Mouse (Mus musculus) central nervous system, embryonic 11.5 days (tissue): ENCODE measurements around the gene 2610002M06Rik. TPM values are rescaled to one million over a fixed set of nuclear protein-coding genes. Genes with fewer than 3 reads are reported as not detected.

ENCODE experiments used
- polyA plus RNA-seq: library from polyadenylated mRNA; depleted of rRNA; stranded (reverse); fragments of >200 nt; gene quantifications from 2 replicates; pipeline ENCODE4 v1.2.3, GENCODE M21; 2012; rRNA removed

Gene 2610002M06Rik
- polyA plus RNA-seq: 4.1 and 9.1 TPM in 2 replicates

GRCm38 (mm10) chrX:107816218-107816554 lies at the start of gene 2610002M06Rik:
2610002M06Rik (minus strand) TSS chrX:107816334.

DNA sequence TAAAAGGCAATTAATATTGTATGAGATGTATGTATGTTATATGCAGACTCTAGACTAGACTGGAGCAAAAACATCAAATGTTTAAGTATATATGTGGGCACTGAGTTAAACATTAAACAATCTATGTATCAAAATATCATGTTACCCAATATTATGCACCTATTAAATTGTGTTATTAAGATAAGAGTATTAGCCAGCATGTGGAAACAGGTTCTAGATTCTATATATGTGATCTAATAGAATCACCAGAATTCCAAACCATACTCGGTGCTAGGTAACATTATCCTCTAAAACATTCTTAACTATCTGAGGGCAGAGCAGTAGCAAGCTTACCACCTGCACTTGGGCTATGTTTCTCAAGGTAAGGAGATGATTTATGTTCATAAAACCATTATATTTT lies 23.8 kb downstream of the 2610002M06Rik start, which contains the start of gene Tent5d:
TSS of gene Tent5d (plus strand) at position 301 of the 400 bp plus-strand sequence.

Other genes with a start within 250 kb of the 2610002M06Rik start
- gene Tbx22, start 148.4 kb downstream of the 2610002M06Rik start, polyA plus RNA-seq: 0.46 and 2.4 TPM in 2 replicates
- 0.06 TPM in 1 of 2 replicates, not detected in the other for gene Tent5d, start 23.7 kb downstream of the 2610002M06Rik start, polyA plus RNA-seq
- gene Gm732, start 132.1 kb upstream of the 2610002M06Rik start, polyA plus RNA-seq: not detected in 2 replicates